Mouse (Mus musculus): ENCODE measurements around the gene 1110004F10Rik. TPM values are rescaled to one million over a fixed set of nuclear protein-coding genes. Genes with fewer than 3 reads are reported as not detected.

1110004F10Rik gene
- polyA plus RNA-seq, 1 experiment from 2014 or later = 158 TPM

DNA sequence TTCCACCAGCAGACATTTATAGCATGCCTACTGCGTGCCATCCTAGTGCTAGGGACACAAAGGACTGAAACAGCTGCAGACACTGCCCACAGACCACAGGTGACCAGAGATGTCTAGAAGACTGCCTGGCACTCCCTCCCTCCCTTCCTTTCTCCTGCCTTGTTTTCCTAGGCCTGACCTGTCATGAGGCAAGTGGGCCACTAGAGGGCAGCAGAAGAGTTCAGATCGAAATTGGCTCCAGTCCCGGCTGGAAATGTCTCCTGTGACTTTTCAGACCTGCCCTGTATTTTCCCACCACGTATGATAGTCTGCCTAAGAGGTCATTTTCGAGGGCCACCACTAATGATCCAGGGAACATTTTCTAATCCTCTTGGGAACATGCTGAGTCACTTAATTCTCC is 92.9 kb downstream of the 1110004F10Rik start:
- no peak overlapping the region for H3K4me3 ChIP-seq (ENCODE audit: low read depth, low read length)
- no peak overlapping the region for H3K9ac ChIP-seq (replicated peaks; ENCODE audit: low read depth)
- H3K9me3 ChIP-seq (ENCODE audit: low read length) = no peaks in the 10 kb centered on the region
- 9% methylated on average over 5 of the region's 5 CpGs for WGBS
- H3K4me2 ChIP-seq (replicated peaks; ENCODE audit: low read depth, low read length) = no peak overlapping the region
- no peaks in the 10 kb centered on the region for H3K4me1 ChIP-seq (ENCODE audit: insufficient read depth, low read depth, low read length)
- DNase-seq (ENCODE audit: low spot score) (peak; percentile 80), ATAC-seq (peak; percentile 27)
- no peaks in the 10 kb centered on the region for H3K36me3 ChIP-seq (ENCODE audit: insufficient read depth, low read length)
- H3K27ac ChIP-seq (ENCODE audit: low read length) = no peak overlapping the region
- no peaks in the 10 kb centered on the region for H3K27me3 ChIP-seq (replicated peaks; ENCODE audit: insufficient read depth, low read length)
- TF ChIP-seq EP300 (IDR thresholded peaks at IDR 0.05) = no peak
- peak; percentile 94 for TF ChIP-seq CTCF (IDR thresholded peaks at IDR 0.05)

DNA sequence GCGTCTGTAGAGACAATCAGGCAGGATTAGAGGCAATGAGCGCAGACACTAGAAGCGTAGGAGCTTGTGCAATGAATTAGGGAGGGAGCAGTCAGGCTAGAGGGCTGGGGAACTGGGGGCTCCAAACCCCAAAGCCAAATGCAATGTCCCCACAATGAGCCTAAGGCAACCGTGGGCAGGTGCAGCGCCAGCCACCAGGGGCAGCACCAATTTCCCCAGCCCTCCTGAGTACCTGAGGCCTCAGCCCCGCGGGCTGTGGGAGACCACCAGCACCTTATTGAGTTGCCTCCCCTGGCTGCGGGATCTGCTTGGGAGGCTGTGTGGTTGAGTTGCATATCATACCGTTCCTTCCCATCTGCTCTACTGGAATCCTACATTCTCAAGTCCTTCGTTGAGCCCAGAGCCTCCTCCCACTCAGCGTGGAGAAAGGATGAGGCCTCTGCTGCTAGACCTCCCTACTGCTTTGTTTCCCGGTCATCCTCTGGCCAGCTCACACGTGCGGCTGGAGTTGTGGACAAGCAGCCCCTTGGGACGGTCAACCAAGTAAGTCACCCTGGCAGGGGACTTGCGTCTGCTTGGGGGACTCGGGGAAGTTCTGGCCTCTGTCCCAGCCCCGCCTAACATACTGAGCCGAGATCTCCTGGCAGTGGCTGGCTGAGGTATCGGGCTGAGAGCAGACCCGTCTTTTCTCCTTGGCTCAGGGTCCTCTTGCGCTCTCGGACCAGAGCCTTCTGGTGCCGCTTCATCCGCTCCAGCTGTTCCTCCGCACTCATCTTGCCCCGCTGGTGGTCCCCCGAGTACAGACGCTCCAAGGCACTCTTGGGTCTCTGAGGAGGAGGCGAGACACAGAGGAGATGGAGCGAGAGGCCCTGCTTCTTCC is 95.5 kb downstream of the 1110004F10Rik start:
- Histone ChIP-seq H3K27ac (ENCODE audit: low read length) (no peak overlapping the region), H3K9ac (replicated peaks; ENCODE audit: low read depth) (no peak overlapping the region), H3K4me1 (ENCODE audit: insufficient read depth, low read depth, low read length) (no peaks in the 10 kb centered on the region), H3K9me3 (ENCODE audit: low read length) (no peaks in the 10 kb centered on the region), H3K27me3 (replicated peaks; ENCODE audit: insufficient read depth, low read length) (no peaks in the 10 kb centered on the region), H3K4me3 (ENCODE audit: low read depth, low read length) (no peak overlapping the region), H3K36me3 (ENCODE audit: insufficient read depth, low read length) (no peaks in the 10 kb centered on the region), H3K4me2 (replicated peaks; ENCODE audit: low read depth, low read length) (0 out of 2 replicates have a peak overlapping the region, but pooled peaks have one; percentile 2)
- ATAC-seq (peak; percentile 53), DNase-seq (ENCODE audit: low spot score) (peak; percentile 39)
- TF ChIP-seq EP300 (IDR thresholded peaks at IDR 0.05) (no peak), CTCF (IDR thresholded peaks at IDR 0.05) (peak; percentile 40; the same call in 1 of the 2 replicates)
- WGBS = 56% methylated on average over 31 of the region's 31 CpGs

DNA sequence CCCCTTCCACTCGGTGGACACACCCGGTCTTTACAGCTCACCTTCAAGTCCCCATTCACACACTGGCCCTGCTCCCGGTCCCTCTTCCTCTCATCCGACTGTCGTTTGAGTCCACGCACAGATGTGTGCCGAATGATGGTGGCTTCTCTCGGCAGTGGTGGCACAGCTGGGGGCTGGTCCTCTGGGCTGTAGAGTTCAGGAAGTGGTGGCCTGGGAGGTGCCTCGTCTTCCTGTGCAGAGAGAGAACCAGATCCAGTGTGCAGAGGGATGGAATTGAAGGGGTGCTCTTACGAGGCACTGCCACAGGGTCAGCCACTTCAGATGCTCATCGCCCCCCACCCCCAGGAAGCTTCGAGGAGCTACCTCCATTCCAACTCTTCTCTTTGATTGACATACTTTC is 98.0 kb downstream of the 1110004F10Rik start:
- WGBS = 74% methylated on average over 12 of the region's 12 CpGs
- TF ChIP-seq EP300 (IDR thresholded peaks at IDR 0.05) (no peak), CTCF (IDR thresholded peaks at IDR 0.05) (no peak)
- Histone ChIP-seq H3K4me1 (ENCODE audit: insufficient read depth, low read depth, low read length) (no peaks in the 10 kb centered on the region), H3K9ac (replicated peaks; ENCODE audit: low read depth) (no peak overlapping the region), H3K27me3 (replicated peaks; ENCODE audit: insufficient read depth, low read length) (no peaks in the 10 kb centered on the region), H3K36me3 (ENCODE audit: insufficient read depth, low read length) (no peaks in the 10 kb centered on the region), H3K9me3 (ENCODE audit: low read length) (no peaks in the 10 kb centered on the region), H3K4me2 (replicated peaks; ENCODE audit: low read depth, low read length) (no peak overlapping the region), H3K27ac (ENCODE audit: low read length) (no peak overlapping the region), H3K4me3 (ENCODE audit: low read depth, low read length) (no peak overlapping the region)
- no peak for DNase-seq (ENCODE audit: low spot score)
- no peak for ATAC-seq

DNA sequence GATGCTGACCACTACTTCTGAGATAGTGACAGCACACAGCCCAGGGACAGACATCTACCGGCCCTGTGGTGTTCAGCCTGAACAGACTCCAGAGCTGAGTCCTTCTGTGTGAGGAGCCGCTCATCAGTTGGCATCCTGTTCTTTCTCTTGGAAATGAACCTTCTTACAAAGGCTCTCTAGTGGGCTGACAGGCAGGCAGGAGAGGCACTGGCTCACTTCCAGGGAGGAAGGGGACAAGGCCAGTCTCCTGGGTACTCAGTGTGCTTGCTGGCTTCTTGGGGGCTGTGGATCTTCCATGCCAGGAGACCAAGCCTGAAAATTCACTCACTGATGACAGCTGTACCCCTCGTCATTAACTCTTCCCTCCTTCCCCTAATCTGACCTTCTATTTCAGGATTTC is 98.5 kb downstream of the 1110004F10Rik start:
- no peaks in the 10 kb centered on the region for H3K27me3 ChIP-seq (replicated peaks; ENCODE audit: insufficient read depth, low read length)
- 51% methylated on average over 3 of the region's 3 CpGs for WGBS
- H3K4me3 ChIP-seq (ENCODE audit: low read depth, low read length) = no peak overlapping the region
- ATAC-seq (no peak), DNase-seq (ENCODE audit: low spot score) (no peak)
- no peaks in the 10 kb centered on the region for H3K36me3 ChIP-seq (ENCODE audit: insufficient read depth, low read length)
- no peak for TF ChIP-seq EP300 (IDR thresholded peaks at IDR 0.05)
- TF ChIP-seq CTCF (IDR thresholded peaks at IDR 0.05) = no peak
- H3K4me2 ChIP-seq (replicated peaks; ENCODE audit: low read depth, low read length) = no peak overlapping the region
- no peaks in the 10 kb centered on the region for H3K9me3 ChIP-seq (ENCODE audit: low read length)
- no peak overlapping the region for H3K9ac ChIP-seq (replicated peaks; ENCODE audit: low read depth)
- no peaks in the 10 kb centered on the region for H3K4me1 ChIP-seq (ENCODE audit: insufficient read depth, low read depth, low read length)
- no peak overlapping the region for H3K27ac ChIP-seq (ENCODE audit: low read length)

DNA sequence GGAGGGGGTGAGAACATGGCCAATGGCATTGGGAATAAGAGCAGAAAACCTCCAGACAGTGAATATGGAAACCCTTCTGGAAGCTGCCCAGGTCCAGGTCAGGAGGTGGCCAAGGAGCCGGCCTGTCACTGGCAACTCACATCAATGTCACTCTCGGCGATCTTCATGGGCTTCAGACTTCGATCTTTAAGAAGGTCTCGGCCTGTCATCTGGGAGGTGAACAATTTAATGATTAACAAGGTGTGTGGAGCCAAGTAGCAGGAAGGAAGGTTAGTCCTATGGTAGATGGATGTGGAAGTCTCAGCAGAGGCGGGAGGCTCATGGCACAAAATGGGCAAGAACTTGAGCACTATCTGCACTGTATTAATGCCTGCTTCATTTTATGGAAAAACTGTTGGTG is 105.8 kb downstream of the 1110004F10Rik start:
- Histone ChIP-seq H3K4me1 (ENCODE audit: insufficient read depth, low read depth, low read length) (no peaks in the 10 kb centered on the region), H3K36me3 (ENCODE audit: insufficient read depth, low read length) (no peaks in the 10 kb centered on the region), H3K27me3 (replicated peaks; ENCODE audit: insufficient read depth, low read length) (no peaks in the 10 kb centered on the region), H3K4me3 (ENCODE audit: low read depth, low read length) (no peak overlapping the region), H3K4me2 (replicated peaks; ENCODE audit: low read depth, low read length) (no peak overlapping the region), H3K9ac (replicated peaks; ENCODE audit: low read depth) (no peak overlapping the region), H3K27ac (ENCODE audit: low read length) (no peak overlapping the region), H3K9me3 (ENCODE audit: low read length) (no peaks in the 10 kb centered on the region)
- WGBS = 82% methylated on average over 6 of the region's 6 CpGs
- ATAC-seq (no peak), DNase-seq (ENCODE audit: low spot score) (no peak)
- TF ChIP-seq CTCF (IDR thresholded peaks at IDR 0.05) = no peak
- no peak for TF ChIP-seq EP300 (IDR thresholded peaks at IDR 0.05)

DNA sequence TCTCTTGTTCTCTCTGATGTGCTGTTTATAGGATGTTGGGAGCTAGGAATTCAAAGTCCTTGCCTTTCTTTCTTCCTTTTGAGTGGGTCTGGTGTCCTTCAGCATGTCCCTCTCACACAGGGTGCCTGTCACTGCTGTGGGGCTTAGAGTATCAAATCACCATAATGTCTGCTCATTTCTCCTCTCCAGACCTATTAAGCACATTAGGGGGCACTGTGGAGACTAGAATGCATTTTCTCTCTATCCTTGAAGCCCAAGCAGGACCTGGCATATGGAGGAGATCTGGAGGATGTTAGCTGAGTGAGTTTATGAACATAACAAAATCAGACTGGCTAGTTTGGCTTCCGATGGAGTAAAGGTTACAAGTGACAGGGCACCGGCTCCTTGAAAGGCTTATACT is 107.9 kb downstream of the 1110004F10Rik start:
- Histone ChIP-seq H3K36me3 (ENCODE audit: insufficient read depth, low read length) (no peaks in the 10 kb centered on the region), H3K9ac (replicated peaks; ENCODE audit: low read depth) (no peak overlapping the region), H3K4me1 (ENCODE audit: insufficient read depth, low read depth, low read length) (no peaks in the 10 kb centered on the region), H3K4me2 (replicated peaks; ENCODE audit: low read depth, low read length) (no peak overlapping the region), H3K4me3 (ENCODE audit: low read depth, low read length) (no peak overlapping the region), H3K27ac (ENCODE audit: low read length) (no peak overlapping the region), H3K27me3 (replicated peaks; ENCODE audit: insufficient read depth, low read length) (no peaks in the 10 kb centered on the region), H3K9me3 (ENCODE audit: low read length) (no peaks in the 10 kb centered on the region)
- 91% methylated on average over 2 of the region's 2 CpGs for WGBS
- DNase-seq (ENCODE audit: low spot score) (no peak), ATAC-seq (no peak)
- TF ChIP-seq CTCF (IDR thresholded peaks at IDR 0.05) (peak; percentile 24; the same call in 1 of the 2 replicates), EP300 (IDR thresholded peaks at IDR 0.05) (no peak)

Data from lung, postnatal 0 days (tissue).